Mouse (Mus musculus) liver, adult 2 months (tissue): ENCODE data around the gene Spindoc. TPM values are rescaled to one million over a fixed set of nuclear protein-coding genes. Genes with fewer than 3 reads are reported as not detected.

Experiments used
- DNase-seq: peaks from one replicate; pipeline ENCODE4 v3.0.0-alpha.2; 2011; ENCODE audit warnings: low read depth, low spot score; ENCODE audit errors: extremely low read depth
- H3K27ac ChIP-seq: fragments of 200-500 bp; replicated peaks from 2 replicates; pipeline ENCODE4 v1.5.1; 2012; ENCODE audit warnings: low read depth, mild to moderate bottlenecking, control low read depth, inconsistent platforms, low read length; ENCODE audit not compliant: insufficient read depth
- H3K27me3 ChIP-seq: fragments of 200-500 bp; 2 replicates; pipeline ENCODE4 v1.6.1; 2012; ENCODE audit warnings: mild to moderate bottlenecking, moderate library complexity, low read length, inconsistent platforms; ENCODE audit not compliant: control insufficient read depth, insufficient read depth
- H3K36me3 ChIP-seq: fragments of 200-500 bp; 2 replicates; pipeline ENCODE4 v1.6.1; 2012; ENCODE audit warnings: low read length, inconsistent platforms; ENCODE audit not compliant: control insufficient read depth, insufficient read depth
- H3K4me1 ChIP-seq: fragments of 200-500 bp; 2 replicates; pipeline ENCODE4 v1.6.1; 2011; ENCODE audit warnings: low read length; ENCODE audit not compliant: control insufficient read depth, insufficient read depth
- H3K4me3 ChIP-seq: fragments of 200-500 bp; 2 replicates; pipeline ENCODE4 v1.5.1; 2011; ENCODE audit warnings: low read depth, mild to moderate bottlenecking, control low read depth, low read length, moderate library complexity; ENCODE audit not compliant: insufficient read depth
- H3K79me2 ChIP-seq: fragments of 200-500 bp; 2 replicates; pipeline ENCODE4 v1.6.1; 2012; ENCODE audit warnings: inconsistent platforms, mild to moderate bottlenecking, low read length, moderate library complexity; ENCODE audit not compliant: control insufficient read depth, insufficient read depth
- H3K9ac ChIP-seq: fragments of 200-500 bp; 2 replicates; pipeline ENCODE4 v1.6.1; 2012; ENCODE audit warnings: low read depth, mild to moderate bottlenecking, control low read depth, inconsistent platforms, low read length
- CTCF ChIP-seq: fragments of 200-500 bp; IDR thresholded peaks from 2 replicates; pipeline ENCODE4 v1.5.1; 2011; ENCODE audit warnings: low read depth, low read length, control low read depth
- POLR2A ChIP-seq: fragments of 200-500 bp; IDR thresholded peaks from 2 replicates; pipeline ENCODE4 v1.6.1; 2011; ENCODE audit warnings: low read length, control low read depth; ENCODE audit not compliant: insufficient read depth; ENCODE audit errors: extremely low read depth
- WGBS: fragments of 180-500 bp; shearing (Covaris S2); methylation state at CpG from one replicate; pipeline ENCODE4 v1.1.7; 2018; 5-methylcytosine and 5-hydroxymethylcytosine counted together
- polyA plus RNA-seq: library from polyadenylated mRNA; depleted of rRNA; stranded (reverse); fragments of >200 nt; gene quantifications from 2 replicates; pipeline ENCODE4 v1.2.3, GENCODE M21; 2012; rRNA removed
- total RNA-seq: library from RNA; depleted of rRNA; stranded (reverse); fragments of >200 nt; gene quantifications from 2 replicates; pipeline ENCODE4 v1.2.3, GENCODE M21; 2014; rRNA removed

Spindoc gene
- total and polyA plus RNA-seq, 2 experiments, result 1.4 to 4.4 TPM

DNA sequence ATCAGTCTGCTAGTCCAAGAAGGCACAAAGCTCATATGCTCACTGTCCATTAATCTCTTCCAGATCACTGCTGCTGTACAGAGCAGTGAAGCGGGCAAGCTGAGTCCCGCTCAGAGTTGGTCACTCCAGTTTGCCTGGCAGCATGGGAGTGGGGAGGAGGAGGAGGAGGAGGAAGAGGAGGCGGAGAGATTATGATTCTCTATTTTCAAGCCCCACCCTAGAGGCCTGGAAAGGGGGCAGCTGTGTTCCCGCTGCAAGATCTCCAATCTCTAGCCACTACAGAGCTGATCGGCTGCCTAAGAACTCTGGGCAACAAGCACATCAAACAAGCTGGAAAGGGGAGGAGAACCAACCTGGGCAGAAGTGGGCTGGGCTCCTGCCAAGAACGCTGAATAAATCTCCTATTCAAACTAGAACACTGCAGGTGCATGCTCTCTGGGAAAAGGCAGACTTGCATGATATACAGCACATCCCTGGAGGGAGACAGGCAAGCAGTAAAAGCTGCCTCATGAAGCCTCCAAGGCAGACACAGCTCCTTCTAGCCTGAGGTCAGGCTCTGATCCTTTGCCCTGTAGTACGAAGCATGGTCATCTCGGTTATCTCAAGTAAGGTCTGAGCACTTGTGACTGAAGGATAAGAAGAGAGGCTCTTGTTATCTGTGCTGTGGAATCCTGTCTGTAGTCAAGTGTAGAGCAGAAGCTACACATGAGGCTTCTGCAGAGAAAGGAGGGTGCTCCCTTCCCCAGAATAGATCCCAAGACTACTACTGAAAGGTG, 74.6 kb downstream of the Spindoc start:
- TF ChIP-seq CTCF (no peak), POLR2A (no peak)
- peaks cover 13% of the 10 kb centered on the region; the same call in 1 of the 2 replicates for H3K79me2 ChIP-seq
- H3K27ac ChIP-seq, result no peak overlapping the region
- 50% methylated on average over 8 of the region's 8 CpGs for WGBS
- no peaks in the 10 kb centered on the region for H3K27me3 ChIP-seq
- H3K36me3 ChIP-seq, result no peaks in the 10 kb centered on the region
- H3K4me1 ChIP-seq, result peaks cover 48% of the 10 kb centered on the region
- peak; percentile 74 for DNase-seq
- no peak overlapping the region for H3K4me3 ChIP-seq
- no peak overlapping the region for H3K9ac ChIP-seq

GRCm38 (mm10) chr19:7306968-7307367, 75.8 kb downstream of the Spindoc start:
- no peak overlapping the region for H3K9ac ChIP-seq
- no peaks in the 10 kb centered on the region for H3K36me3 ChIP-seq
- 3% methylated on average over 3 of the region's 3 CpGs for WGBS
- H3K4me3 ChIP-seq, result no peak overlapping the region
- peak overlapping the region; percentile 27; the same call in 1 of the 2 replicates for H3K27ac ChIP-seq
- H3K4me1 ChIP-seq, result peaks cover 51% of the 10 kb centered on the region
- peak; percentile 95 for DNase-seq
- TF ChIP-seq CTCF (no peak), POLR2A (no peak)
- no peaks in the 10 kb centered on the region for H3K27me3 ChIP-seq
- peaks cover 13% of the 10 kb centered on the region; the same call in 1 of the 2 replicates for H3K79me2 ChIP-seq

DNA sequence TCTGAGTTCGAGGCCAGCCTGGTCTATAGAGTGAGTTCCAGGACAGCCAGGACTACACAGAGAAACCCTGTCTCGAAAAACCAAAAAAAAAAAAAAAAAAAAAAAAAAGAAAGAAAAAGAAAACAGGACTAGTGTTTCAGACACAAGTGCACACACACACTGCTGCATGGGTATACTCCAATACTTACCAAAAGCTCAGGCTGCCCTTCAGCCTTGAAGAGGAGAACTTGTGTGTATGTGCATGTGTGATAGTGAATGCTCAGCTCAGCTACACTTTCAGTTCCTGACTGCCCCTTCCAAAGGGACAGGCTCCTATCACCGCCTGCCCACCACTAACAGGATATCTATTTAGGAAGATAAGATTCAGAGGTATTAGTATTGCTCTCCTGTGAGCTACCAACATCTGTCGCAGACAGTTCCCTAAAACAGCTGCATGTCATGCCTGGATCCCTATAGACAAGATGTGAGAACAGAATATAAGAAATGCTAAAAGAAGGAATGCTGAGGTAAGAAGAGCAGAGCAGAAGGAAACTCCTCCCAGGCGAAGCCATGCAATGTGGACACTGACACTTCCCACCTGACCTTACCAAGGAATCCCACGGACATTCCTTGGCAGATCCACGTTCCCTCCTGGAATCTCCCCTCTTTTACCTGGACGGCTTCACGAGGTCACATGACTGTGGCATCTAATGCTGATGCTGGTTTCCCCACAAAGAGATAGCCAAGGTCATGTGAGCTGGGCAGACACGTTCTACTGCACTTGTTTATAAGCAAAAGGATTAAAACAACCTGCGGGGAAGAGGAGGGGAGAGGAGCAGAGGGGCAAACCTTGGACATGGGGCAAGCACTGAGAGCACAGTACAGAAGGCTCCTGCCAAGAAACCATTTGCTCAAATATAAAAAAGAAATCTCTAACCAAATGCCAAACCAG, 77.1 kb downstream of the Spindoc start:
- DNase-seq, result peak; percentile 48
- TF ChIP-seq POLR2A (no peak), CTCF (no peak)
- no peaks in the 10 kb centered on the region for H3K36me3 ChIP-seq
- H3K79me2 ChIP-seq, result peaks cover 17% of the 10 kb centered on the region; the same call in 1 of the 2 replicates
- no peak overlapping the region for H3K4me3 ChIP-seq
- no peaks in the 10 kb centered on the region for H3K27me3 ChIP-seq
- peaks cover 43% of the 10 kb centered on the region for H3K4me1 ChIP-seq
- H3K9ac ChIP-seq, result no peak overlapping the region
- WGBS, result 63% methylated on average over 11 of the region's 11 CpGs
- H3K27ac ChIP-seq, result no peak overlapping the region

DNA sequence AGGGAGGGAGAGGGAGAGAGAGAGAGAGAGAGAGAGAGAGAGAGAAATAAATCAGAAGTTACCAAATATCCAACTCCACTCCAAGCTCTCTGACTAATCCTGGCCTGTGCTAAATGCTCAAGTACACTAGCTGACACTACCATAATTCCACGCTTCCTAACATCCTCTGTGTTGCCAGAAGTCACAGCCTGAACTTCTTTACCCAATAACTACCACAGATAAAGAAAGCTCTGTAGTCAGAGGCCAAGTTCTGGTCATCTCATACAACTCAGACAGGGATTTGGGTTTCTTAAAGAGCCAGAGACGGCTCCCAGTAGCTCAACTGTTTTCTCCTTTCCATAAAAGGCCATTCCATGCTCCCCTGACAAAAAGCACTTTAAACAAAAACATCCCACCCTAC, 78.0 kb downstream of the Spindoc start:
- Histone ChIP-seq H3K9ac (no peak overlapping the region), H3K27ac (no peak overlapping the region), H3K79me2 (peaks cover 15% of the 10 kb centered on the region; the same call in 1 of the 2 replicates), H3K36me3 (no peaks in the 10 kb centered on the region), H3K4me1 (peaks cover 35% of the 10 kb centered on the region), H3K27me3 (no peaks in the 10 kb centered on the region), H3K4me3 (no peak overlapping the region)
- 85% methylated on average over 2 of the region's 2 CpGs for WGBS
- DNase-seq, result no peak
- TF ChIP-seq CTCF (no peak), POLR2A (no peak)

Other genes starting within 250 kb of the Spindoc start
- 39.5 and 43.3 TPM in 2 replicates for gene Otub1, start 176.7 kb downstream of the Spindoc start, total RNA-seq
- gene Otub1, start 176.7 kb downstream of the Spindoc start, polyA plus RNA-seq, result 55.9 and 61.2 TPM in 2 replicates
- gene Cox8a, start 165.4 kb downstream of the Spindoc start, total RNA-seq, result 252 and 362 TPM in 2 replicates
- gene Cox8a, start 165.4 kb downstream of the Spindoc start, polyA plus RNA-seq, result 1,697 and 1,918 TPM in 2 replicates
- gene Naa40, start 141.8 kb downstream of the Spindoc start, total RNA-seq, result 5.3 and 7.1 TPM in 2 replicates
- 6.1 and 9.7 TPM in 2 replicates for gene Naa40, start 141.8 kb downstream of the Spindoc start, polyA plus RNA-seq
- 0.13 and 0.55 TPM in 2 replicates for gene Rcor2, start 115.7 kb downstream of the Spindoc start, total RNA-seq
- 0.10 and 0.57 TPM in 2 replicates for gene Rcor2, start 115.7 kb downstream of the Spindoc start, polyA plus RNA-seq
- 4.6 and 7.0 TPM in 2 replicates for gene Mark2, start 41.1 kb downstream of the Spindoc start, total RNA-seq
- gene Mark2, start 41.1 kb downstream of the Spindoc start, polyA plus RNA-seq, result 17.2 and 19.8 TPM in 2 replicates
- 1.7 and 2.3 TPM in 2 replicates for gene 2700081O15Rik, start 34.6 kb upstream of the Spindoc start, total RNA-seq
- 1.4 and 2.9 TPM in 2 replicates for gene 2700081O15Rik, start 34.6 kb upstream of the Spindoc start, polyA plus RNA-seq
- 22.5 and 33.6 TPM in 2 replicates for gene Rtn3, start 100.3 kb upstream of the Spindoc start, total RNA-seq
- 45.7 and 50.0 TPM in 2 replicates for gene Rtn3, start 100.3 kb upstream of the Spindoc start, polyA plus RNA-seq
- 69.9 and 74.5 TPM in 2 replicates for gene Atl3, start 111.0 kb upstream of the Spindoc start, total RNA-seq
- 16.5 and 19.4 TPM in 2 replicates for gene Atl3, start 111.0 kb upstream of the Spindoc start, polyA plus RNA-seq
- 6.3 and 9.7 TPM in 2 replicates for gene Pla2g16, start 174.5 kb upstream of the Spindoc start, total RNA-seq
- 4.3 and 6.5 TPM in 2 replicates for gene Pla2g16, start 174.5 kb upstream of the Spindoc start, polyA plus RNA-seq
- not detected in 2 replicates for gene Lgals12, start 224.2 kb upstream of the Spindoc start, total RNA-seq
- gene Lgals12, start 224.2 kb upstream of the Spindoc start, polyA plus RNA-seq, result not detected in 2 replicates
- not detected in 2 replicates for gene Hrasls5, start 229.5 kb upstream of the Spindoc start, total RNA-seq
- gene Hrasls5, start 229.5 kb upstream of the Spindoc start, polyA plus RNA-seq, result not detected in 2 replicates